Mouse (Mus musculus) hindbrain, embryonic 12.5 days (tissue): Measurements from ENCODE around the gene Fabp3. TPM values are rescaled to one million over a fixed set of nuclear protein-coding genes. Genes with fewer than 3 reads are reported as not detected.

Experiments used
- ATAC-seq: fragments of 200-750 bp; cut with Nextera tagmentation; 2 replicates; pipeline ENCODE4 v1.8.0; 2017; ENCODE audit warnings: moderate TSS enrichment; ENCODE audit not compliant: low FRiP score
- H3K27ac ChIP-seq: fragments of 300-500 bp; sonication (generic); 2 replicates; pipeline ENCODE4 v1.5.1; 2016; ENCODE audit warnings: mild to moderate bottlenecking
- H3K27me3 ChIP-seq: fragments of 300-500 bp; sonication (generic); 2 replicates; pipeline ENCODE4 v1.6.1; 2016; ENCODE audit warnings: mild to moderate bottlenecking
- H3K36me3 ChIP-seq: fragments of 300-500 bp; sonication (generic); 2 replicates; pipeline ENCODE4 v1.6.1; 2016; ENCODE audit warnings: mild to moderate bottlenecking
- H3K4me1 ChIP-seq: fragments of 300-500 bp; sonication (generic); 2 replicates; pipeline ENCODE4 v1.6.1; 2016
- H3K4me2 ChIP-seq: fragments of 300-500 bp; sonication (generic); replicated peaks from 2 replicates; pipeline ENCODE4 v1.6.1; 2016; ENCODE audit warnings: mild to moderate bottlenecking
- H3K4me3 ChIP-seq: fragments of 300-500 bp; sonication (generic); 2 replicates; pipeline ENCODE4 v1.5.1; 2016; ENCODE audit warnings: mild to moderate bottlenecking
- H3K9ac ChIP-seq: fragments of 300-500 bp; sonication (generic); 2 replicates; pipeline ENCODE4 v1.6.1; 2016; ENCODE audit warnings: mild to moderate bottlenecking, moderate library complexity
- H3K9me3 ChIP-seq: fragments of 300-500 bp; sonication (generic); replicated peaks from 2 replicates; pipeline ENCODE4 v1.6.1; 2016; ENCODE audit warnings: mild to moderate bottlenecking
- WGBS: fragments of 180-500 bp; shearing (Covaris S2); methylation state at CpG from one replicate; pipeline ENCODE4 v1.1.7; 2016; 5-methylcytosine and 5-hydroxymethylcytosine counted together
- polyA plus RNA-seq: library from polyadenylated mRNA; unstranded; fragments of >200 nt; fragmentation: Nextera tagmentation; extraction: Ambion mirVana; gene quantifications from 2 replicates; pipeline ENCODE4 v1.2.1, GENCODE M21; 2016

Fabp3 gene
- polyA plus RNA-seq, 1 experiment from 2014 or later, result 44.2 TPM

DNA sequence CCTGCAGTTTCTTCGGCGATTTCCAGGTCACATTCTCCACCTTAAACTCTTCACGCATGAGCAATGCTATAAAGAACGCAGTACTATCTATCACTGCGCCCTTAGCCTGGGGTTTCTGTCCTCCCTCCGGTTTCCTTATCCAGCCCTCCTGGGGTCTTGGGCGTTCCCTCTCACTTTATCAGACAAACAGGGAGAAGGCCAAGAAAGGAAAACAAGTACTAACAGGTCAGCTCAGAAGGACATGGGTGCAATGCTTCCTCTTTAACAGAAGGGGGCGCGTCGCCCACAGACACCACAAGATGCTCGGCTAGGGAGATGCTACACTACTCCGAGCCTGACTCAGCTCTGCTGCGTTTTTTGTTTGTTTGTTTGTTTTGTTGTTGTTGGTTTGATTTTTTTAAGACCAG is 11.3 kb upstream of the Fabp3 start:
- H3K4me3 ChIP-seq, result no peak overlapping the region
- WGBS, result 21% methylated on average over 13 of the region's 13 CpGs
- no peak for ATAC-seq

DNA sequence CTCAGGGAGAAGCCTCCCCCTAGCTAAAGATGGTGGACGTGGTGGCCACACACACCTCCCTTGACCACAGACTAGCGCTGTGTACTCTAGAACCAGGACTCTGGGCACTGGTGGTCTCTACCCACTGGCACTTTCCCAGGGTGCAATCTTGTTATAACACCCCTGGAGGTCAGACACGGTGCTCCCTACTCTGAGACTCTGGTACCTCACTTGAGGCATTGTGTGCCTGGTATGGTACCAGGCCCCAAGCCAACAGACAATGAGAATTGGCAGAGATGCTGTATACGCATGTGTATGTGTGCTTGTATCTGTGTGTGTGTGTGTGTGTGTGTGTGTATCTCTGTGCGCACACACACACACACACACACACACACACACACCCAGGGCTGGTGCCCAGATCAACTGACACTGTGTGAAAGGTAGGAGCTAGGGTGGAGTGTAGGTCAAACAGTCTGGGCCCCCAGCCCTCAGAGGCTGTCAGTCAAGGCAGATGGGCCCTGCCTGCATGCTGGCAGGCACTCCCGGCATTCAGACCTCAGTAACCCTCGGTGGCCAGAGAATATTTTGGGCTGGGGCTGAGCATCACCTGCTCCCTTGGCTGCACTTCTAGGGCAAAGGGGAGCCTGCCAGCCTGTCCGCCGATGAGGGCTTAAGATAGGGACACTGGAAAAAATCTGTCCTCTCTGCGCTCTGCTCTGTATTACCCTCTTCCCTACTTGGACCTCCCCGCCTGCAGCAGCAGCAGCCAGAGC is 9.3 kb upstream of the Fabp3 start:
- Histone ChIP-seq H3K36me3 (no peaks in the 10 kb centered on the region), H3K9me3 (no peaks in the 10 kb centered on the region), H3K27ac (no peak overlapping the region), H3K4me2 (no peak overlapping the region), H3K27me3 (0 out of 2 replicates have a peak, but pooled peaks cover 3% of the 10 kb centered on the region), H3K4me3 (no peak overlapping the region), H3K4me1 (no peaks in the 10 kb centered on the region), H3K9ac (0 out of 2 replicates have a peak overlapping the region, but pooled peaks have one; percentile 11)
- ATAC-seq, result no peak
- 75% methylated on average over 10 of the region's 11 CpGs for WGBS

More for the DNA sequence above, 11.3 kb upstream of the Fabp3 start:
- Histone ChIP-seq H3K9me3 (no peaks in the 10 kb centered on the region), H3K27me3 (no peaks in the 10 kb centered on the region), H3K27ac (no peak overlapping the region), H3K9ac (no peak overlapping the region), H3K4me1 (no peaks in the 10 kb centered on the region), H3K36me3 (no peaks in the 10 kb centered on the region), H3K4me2 (no peak overlapping the region)

DNA sequence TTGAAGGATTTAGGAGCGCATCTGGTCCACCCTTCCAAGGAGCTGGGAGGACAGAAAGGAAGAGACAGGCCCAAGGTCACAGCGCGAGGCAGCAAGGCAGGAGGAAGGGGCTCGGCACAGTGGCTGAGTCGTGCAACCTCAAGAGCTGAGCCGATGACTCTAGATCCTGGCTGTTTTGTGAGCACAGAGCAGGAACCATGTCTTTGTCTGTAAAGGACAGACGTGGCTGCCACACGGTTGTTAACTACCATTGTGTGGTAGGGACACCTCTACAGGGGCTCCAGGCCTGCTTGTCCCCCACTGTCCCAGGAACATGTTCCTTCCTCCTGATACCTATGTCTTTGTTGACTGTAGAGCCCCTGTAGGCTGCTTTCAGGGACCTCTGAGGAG is 8.8 kb upstream of the Fabp3 start:
- Histone ChIP-seq H3K4me1 (no peaks in the 10 kb centered on the region), H3K9me3 (no peaks in the 10 kb centered on the region), H3K27ac (no peak overlapping the region), H3K4me2 (no peak overlapping the region), H3K36me3 (no peaks in the 10 kb centered on the region), H3K27me3 (0 out of 2 replicates have a peak, but pooled peaks cover 3% of the 10 kb centered on the region), H3K4me3 (no peak overlapping the region), H3K9ac (0 out of 2 replicates have a peak overlapping the region, but pooled peaks have one; percentile 11)
- ATAC-seq, result no peak
- 67% methylated on average over 8 of the region's 8 CpGs for WGBS

DNA sequence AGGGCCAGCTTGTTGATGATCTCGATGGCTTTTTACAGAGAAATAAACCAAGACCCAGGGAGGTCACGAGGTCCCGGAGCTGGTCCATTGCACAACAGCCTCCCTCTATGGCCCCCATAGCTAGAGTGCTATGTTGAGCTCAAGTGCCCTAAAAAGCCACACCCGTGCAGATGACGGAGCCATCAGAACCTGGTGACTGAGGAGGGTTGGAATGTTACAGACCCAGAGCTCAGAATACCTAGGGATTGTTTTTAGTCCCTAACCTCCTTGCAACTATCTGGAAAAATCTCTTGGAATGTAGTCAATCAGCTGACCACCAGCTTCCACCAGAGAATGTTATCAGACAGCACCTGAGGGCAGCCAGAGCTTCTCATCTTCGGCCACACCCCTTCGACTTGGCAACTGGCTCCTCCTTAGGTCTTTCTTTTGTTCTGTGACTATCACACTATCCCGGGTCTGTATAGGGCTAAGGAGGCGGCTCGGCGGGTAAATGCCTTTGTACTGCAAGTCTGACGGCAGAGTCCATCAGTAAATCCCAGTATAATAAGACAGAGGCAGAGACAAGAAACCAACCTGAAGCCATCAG is 6.0 kb upstream of the Fabp3 start:
- Histone ChIP-seq H3K36me3 (no peaks in the 10 kb centered on the region), H3K9ac (no peak overlapping the region), H3K4me2 (no peak overlapping the region), H3K4me3 (no peak overlapping the region), H3K27me3 (peaks cover 23% of the 10 kb centered on the region), H3K4me1 (peaks cover 1% of the 10 kb centered on the region), H3K9me3 (no peaks in the 10 kb centered on the region), H3K27ac (no peak overlapping the region)
- no peak for ATAC-seq
- 48% methylated on average over 12 of the region's 12 CpGs for WGBS

DNA sequence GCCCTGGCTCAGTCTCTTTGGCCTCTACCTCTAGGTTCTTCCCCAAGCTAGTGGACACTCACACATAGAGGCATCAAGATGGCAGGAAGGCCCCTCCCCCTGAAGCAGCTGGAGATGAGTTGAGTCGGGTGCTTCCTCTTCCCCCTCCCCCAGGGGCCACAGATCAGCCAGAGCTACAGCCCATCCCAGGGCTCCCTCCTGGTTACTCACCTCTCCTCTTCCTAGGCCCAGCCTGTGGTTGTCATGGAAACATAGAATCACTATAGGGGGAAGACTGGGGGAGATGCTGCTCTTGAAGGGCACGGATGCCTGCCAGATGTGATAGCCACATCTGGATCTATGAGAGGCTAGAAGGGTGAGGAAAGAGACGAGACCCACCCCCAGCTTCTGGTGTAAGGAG is 3.6 kb upstream of the Fabp3 start:
- Histone ChIP-seq H3K9ac (no peak overlapping the region), H3K27me3 (peaks cover 47% of the 10 kb centered on the region), H3K4me3 (no peak overlapping the region), H3K9me3 (no peaks in the 10 kb centered on the region), H3K27ac (no peak overlapping the region), H3K36me3 (no peaks in the 10 kb centered on the region), H3K4me2 (no peak overlapping the region), H3K4me1 (peaks cover 20% of the 10 kb centered on the region)
- WGBS, result 15% methylated on average over 3 of the region's 3 CpGs
- no peak for ATAC-seq

DNA sequence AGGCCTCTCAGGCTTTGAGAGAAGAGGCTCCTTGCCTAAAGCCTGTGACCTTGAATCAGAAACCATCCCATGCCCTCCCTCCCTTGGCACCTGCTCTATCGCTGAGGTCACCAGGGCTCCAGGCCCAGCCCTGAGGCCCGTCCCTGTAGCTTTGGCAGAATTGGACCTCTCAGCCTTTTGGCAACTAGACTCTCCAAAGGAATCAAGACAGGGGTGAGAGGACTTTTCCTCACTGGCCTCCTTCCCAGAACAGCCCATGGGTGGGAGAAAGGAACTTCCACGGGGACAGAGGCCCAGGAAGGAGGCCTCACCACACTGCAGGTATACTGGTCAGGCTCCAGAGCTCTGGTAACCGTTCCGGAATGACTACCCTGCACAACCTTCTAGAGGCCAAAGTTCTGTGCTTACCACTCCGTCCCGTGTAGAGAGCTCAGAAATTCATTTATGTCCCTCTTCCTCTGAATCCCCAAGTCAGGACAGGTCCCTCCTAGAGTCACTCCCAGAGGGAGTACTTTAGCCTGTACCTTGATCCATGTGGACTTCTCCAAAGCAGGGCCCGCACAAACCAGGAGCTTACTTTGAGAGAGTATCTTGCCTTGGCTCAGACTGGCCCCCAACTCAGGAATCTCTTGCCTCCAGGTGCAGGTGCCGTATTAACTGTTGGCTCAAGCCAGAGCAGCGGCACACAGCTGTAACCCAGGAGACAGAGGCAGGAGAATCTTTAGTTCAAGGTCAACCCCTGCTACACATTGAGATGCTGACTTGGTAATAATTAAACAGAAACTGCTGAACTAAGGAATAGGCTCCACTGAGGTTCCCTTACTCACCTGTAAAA is 1.4 kb upstream of the Fabp3 start:
- H3K4me3 ChIP-seq, result no peak overlapping the region
- H3K4me2 ChIP-seq, result peak overlapping the region; percentile 91; the same call in 1 of the 2 replicates

DNA sequence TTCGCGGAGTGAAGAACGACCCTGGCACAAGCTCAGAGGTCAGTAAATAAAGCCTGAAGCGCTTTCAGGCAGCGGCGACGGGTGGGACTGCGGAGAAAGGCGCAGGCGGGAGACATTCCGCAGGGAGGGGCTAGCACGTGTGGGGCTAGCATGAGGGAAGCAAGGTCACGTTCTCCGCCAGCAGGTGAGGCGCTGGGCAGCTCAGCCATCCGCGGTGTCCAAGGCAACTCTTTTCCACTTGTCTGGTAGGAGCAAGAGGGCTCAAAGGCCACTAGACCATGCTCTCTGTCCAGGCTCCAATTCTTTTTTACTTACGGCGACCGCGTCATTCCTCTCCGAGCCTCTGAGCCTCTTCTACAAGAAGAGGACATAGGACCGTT is 554 bp upstream of the Fabp3 start:
- 0 out of 2 replicates have a peak, but pooled peaks have one; percentile 17 for ATAC-seq
- Histone ChIP-seq H3K4me2 (peak overlapping the region; percentile 91), H3K4me1 (peaks cover 20% of the 10 kb centered on the region), H3K4me3 (peak overlapping the region; percentile 47), H3K27ac (no peak overlapping the region), H3K27me3 (peaks cover 61% of the 10 kb centered on the region), H3K36me3 (no peaks in the 10 kb centered on the region; the same call in 1 of the 2 replicates), H3K9ac (peak overlapping the region; percentile 70; the same call in 1 of the 2 replicates), H3K9me3 (no peaks in the 10 kb centered on the region)
- WGBS, result 1% methylated on average over 23 of the region's 23 CpGs

More for the DNA sequence above, 1.4 kb upstream of the Fabp3 start:
- H3K36me3 ChIP-seq, result no peaks in the 10 kb centered on the region
- no peak overlapping the region for H3K27ac ChIP-seq
- WGBS, result 74% methylated on average over 10 of the region's 10 CpGs
- H3K9ac ChIP-seq, result no peak overlapping the region
- H3K9me3 ChIP-seq, result no peaks in the 10 kb centered on the region
- no peak for ATAC-seq
- peaks cover 63% of the 10 kb centered on the region for H3K27me3 ChIP-seq
- peaks cover 20% of the 10 kb centered on the region for H3K4me1 ChIP-seq

DNA sequence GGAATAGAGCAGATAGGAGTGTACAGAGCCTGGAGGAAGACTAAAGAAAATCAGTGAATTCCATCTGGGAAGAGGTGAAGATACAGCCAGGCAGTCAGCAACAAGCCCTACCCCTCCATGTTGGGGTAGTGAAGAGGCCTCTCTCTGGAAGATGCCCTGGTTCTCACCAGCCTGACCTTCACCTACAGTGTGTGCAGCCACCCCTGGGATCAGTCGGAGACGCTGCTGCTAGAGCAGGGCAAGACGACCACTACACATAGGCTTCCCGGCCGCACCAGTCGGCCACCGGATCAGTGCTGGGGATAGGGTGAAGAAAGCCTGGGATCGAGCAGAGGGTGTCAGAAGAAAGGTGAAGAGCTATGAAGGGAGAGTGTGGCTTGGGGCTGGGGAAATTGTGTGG is 859 bp downstream of the Fabp3 start:
- Histone ChIP-seq H3K4me1 (peaks cover 20% of the 10 kb centered on the region), H3K9me3 (no peaks in the 10 kb centered on the region), H3K36me3 (peaks cover 12% of the 10 kb centered on the region), H3K4me3 (peak overlapping the region; percentile 47), H3K27ac (no peak overlapping the region), H3K9ac (peak overlapping the region; percentile 70), H3K27me3 (peaks cover 61% of the 10 kb centered on the region), H3K4me2 (peak overlapping the region; percentile 91)
- no peak for ATAC-seq
- 38% methylated on average over 8 of the region's 8 CpGs for WGBS

DNA sequence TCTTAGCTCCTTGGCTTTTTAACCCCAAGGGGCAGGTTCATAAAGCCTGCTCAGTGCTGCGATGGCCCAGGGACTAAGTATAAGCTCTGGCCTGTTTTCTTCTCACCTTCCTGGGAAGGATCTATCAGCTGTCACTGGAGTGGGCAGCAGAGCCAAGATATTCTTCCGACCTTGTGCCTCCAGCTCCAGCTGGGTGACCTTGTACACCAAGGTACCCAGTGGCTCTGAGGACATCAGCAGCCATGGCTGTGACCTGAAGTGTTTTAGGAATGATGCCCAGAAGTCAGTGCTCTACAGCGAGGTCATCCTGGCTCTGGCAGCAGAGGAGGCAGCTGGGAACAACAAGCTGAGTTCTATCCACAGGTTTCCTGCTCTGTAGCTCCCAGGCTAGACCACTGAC is 4.1 kb downstream of the Fabp3 start:
- H3K9ac ChIP-seq, result no peak overlapping the region
- H3K4me1 ChIP-seq, result peaks cover 17% of the 10 kb centered on the region
- H3K9me3 ChIP-seq, result no peaks in the 10 kb centered on the region
- no peak overlapping the region for H3K27ac ChIP-seq
- H3K27me3 ChIP-seq, result peaks cover 38% of the 10 kb centered on the region
- H3K4me2 ChIP-seq, result no peak overlapping the region
- peaks cover 28% of the 10 kb centered on the region for H3K36me3 ChIP-seq
- no peak overlapping the region for H3K4me3 ChIP-seq
- no peak for ATAC-seq
- 91% methylated on average over 3 of the region's 3 CpGs for WGBS

DNA sequence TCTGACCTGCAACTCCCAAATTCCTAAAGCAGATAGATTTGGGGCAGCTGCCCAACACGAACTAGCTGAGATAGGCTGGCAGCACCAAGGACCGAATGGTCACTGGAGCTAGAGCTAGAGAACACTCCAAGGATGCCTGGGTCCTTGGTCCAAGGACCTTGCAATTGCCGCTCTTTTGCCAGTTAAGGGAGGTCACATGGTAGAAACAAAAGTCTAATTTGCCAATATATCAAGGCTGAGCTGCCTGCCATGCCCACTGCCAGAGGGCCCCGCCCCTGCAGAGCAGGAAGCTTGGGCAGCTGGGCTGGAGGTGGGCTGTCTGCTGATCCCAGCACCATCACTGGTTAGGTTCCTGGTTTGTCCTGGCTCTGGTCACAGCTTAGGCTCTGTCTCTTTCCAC is 5.2 kb downstream of the Fabp3 start:
- Histone ChIP-seq H3K4me2 (no peak overlapping the region), H3K9me3 (no peaks in the 10 kb centered on the region), H3K9ac (no peak overlapping the region), H3K4me1 (peaks cover 9% of the 10 kb centered on the region), H3K27ac (no peak overlapping the region), H3K27me3 (peaks cover 28% of the 10 kb centered on the region), H3K4me3 (no peak overlapping the region), H3K36me3 (peaks cover 36% of the 10 kb centered on the region)
- WGBS, result 93% methylated on average over 4 of the region's 4 CpGs
- no peak for ATAC-seq

DNA sequence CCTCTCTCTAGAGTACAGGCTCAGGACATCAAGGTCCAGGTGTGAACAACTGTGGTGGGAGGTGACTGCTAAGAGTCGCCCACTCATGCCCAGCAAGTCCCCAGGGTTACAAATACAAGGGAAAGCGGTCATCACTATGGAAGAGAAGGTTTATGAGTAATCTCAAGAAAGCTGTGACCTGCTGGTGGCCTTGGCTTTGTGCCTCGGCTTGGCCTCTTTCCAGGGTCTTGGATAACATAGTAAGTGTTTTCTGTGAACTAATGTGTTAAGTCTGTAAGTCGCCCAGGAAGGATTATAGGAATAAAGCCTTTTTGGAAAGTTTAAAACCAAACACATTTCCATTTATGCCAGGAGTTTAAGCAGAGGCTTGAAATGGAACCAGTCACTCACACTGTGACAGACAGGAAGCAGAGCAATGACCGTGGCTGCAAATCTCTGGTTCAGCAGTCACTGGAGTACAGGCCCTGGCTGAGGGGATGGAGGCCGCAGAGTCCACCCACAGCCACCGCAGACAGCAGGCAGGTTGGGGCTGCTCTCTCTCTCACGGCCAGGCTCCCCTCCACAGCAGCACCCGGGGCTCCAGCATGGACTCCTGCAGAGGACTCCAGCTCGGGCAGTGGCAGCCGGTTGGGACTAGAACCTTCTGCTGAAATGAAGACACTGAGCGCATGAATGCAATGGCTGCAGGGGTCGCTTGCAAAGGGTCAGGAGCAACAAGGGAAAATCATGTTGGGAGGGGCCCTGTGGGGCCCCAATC is 7.6 kb downstream of the Fabp3 start:
- 75% methylated on average over 13 of the region's 13 CpGs for WGBS
- Histone ChIP-seq H3K36me3 (peaks cover 48% of the 10 kb centered on the region), H3K4me2 (no peak overlapping the region), H3K27ac (no peak overlapping the region), H3K4me3 (no peak overlapping the region), H3K9me3 (no peaks in the 10 kb centered on the region), H3K9ac (no peak overlapping the region), H3K4me1 (no peaks in the 10 kb centered on the region), H3K27me3 (peaks cover 4% of the 10 kb centered on the region; the same call in 1 of the 2 replicates)
- no peak for ATAC-seq
